Mouse (Mus musculus): ENCODE measurements at regions not wholly inside any gene's neighbourhood (a gene's known extent, or its start where the extent isn't known, plus 50 kb on each side); places are given as distances from the start of the nearest gene placed in this dataset.

- no peak for TF ChIP-seq CTCF (IDR thresholded peaks at IDR 0.05; ENCODE audit: low read depth, low read length)
- TF ChIP-seq EP300 (IDR thresholded peaks at IDR 0.05; ENCODE audit: insufficient read depth, low read depth, low read length) = no peak
Measured at GRCm38 (mm10) chr7:64078646-64079045, 75.0 kb upstream of the Trpm1 start.

Measured in ES-Bruce4 (cell line).